Mouse (Mus musculus) testis, adult 2 months (tissue): ENCODE measurements around the gene Arhgap31. TPM values are rescaled to one million over a fixed set of nuclear protein-coding genes. Genes with fewer than 3 reads are reported as not detected.

Experiments used
- H3K27ac ChIP-seq: fragments of 200-500 bp; 2 replicates; pipeline ENCODE4 v1.5.1; 2012; ENCODE audit warnings: low read depth, low read length; ENCODE audit not compliant: control insufficient read depth, insufficient read depth
- H3K27me3 ChIP-seq: fragments of 200-500 bp; 2 replicates; pipeline ENCODE4 v1.6.1; 2012; ENCODE audit warnings: mild to moderate bottlenecking, low read length, moderate library complexity; ENCODE audit not compliant: control insufficient read depth, insufficient read depth
- H3K36me3 ChIP-seq: fragments of 200-500 bp; 2 replicates; pipeline ENCODE4 v1.6.1; 2012; ENCODE audit warnings: mild to moderate bottlenecking, low read length; ENCODE audit not compliant: control insufficient read depth, insufficient read depth
- H3K4me1 ChIP-seq: fragments of 200-500 bp; 2 replicates; pipeline ENCODE4 v1.6.1; 2012; ENCODE audit warnings: low read length; ENCODE audit not compliant: control insufficient read depth, insufficient read depth
- H3K4me3 ChIP-seq: fragments of 200-500 bp; 2 replicates; pipeline ENCODE4 v1.5.1; 2012; ENCODE audit warnings: low read depth, mild to moderate bottlenecking, low read length, moderate library complexity, mixed read lengths; ENCODE audit not compliant: control insufficient read depth
- CTCF ChIP-seq: fragments of 200-500 bp; IDR thresholded peaks from 2 replicates; pipeline ENCODE4 v1.5.1; 2012; ENCODE audit warnings: low read depth, mild to moderate bottlenecking, inconsistent platforms, low read length, moderate library complexity; ENCODE audit not compliant: control insufficient read depth, insufficient read depth, insufficient replicate concordance
- POLR2A ChIP-seq: fragments of 200-500 bp; IDR thresholded peaks from 2 replicates; pipeline ENCODE4 v1.6.1; 2012; ENCODE audit warnings: low read depth, mild to moderate bottlenecking, inconsistent platforms, low read length, moderate library complexity; ENCODE audit not compliant: control insufficient read depth
- polyA plus RNA-seq: library from polyadenylated mRNA; depleted of rRNA; stranded (reverse); fragments of >200 nt; gene quantifications from 2 replicates; pipeline ENCODE4 v1.2.3, GENCODE M21; 2012

Arhgap31 gene
- polyA plus RNA-seq, 1 experiment, result 2.6 TPM

- H3K27ac ChIP-seq, result peak overlapping the region; percentile 54
- H3K4me1 ChIP-seq, result peaks cover 5% of the 10 kb centered on the region
- no peaks in the 10 kb centered on the region for H3K27me3 ChIP-seq
- H3K36me3 ChIP-seq, result no peaks in the 10 kb centered on the region
- no peak for TF ChIP-seq CTCF
- no peak for TF ChIP-seq POLR2A
- no peak overlapping the region for H3K4me3 ChIP-seq
Observed at GRCm38 (mm10) chr16:38625411-38625810, 87.7 kb downstream of the Arhgap31 start.

- H3K27ac ChIP-seq, result no peak overlapping the region
Observed at GRCm38 (mm10) chr16:38624303-38624702, 88.8 kb downstream of the Arhgap31 start.

GRCm38 (mm10) chr16:38622283-38622682 is 90.8 kb downstream of the Arhgap31 start:
- H3K36me3 ChIP-seq, result no peaks in the 10 kb centered on the region
- TF ChIP-seq CTCF (no peak), POLR2A (no peak)
- H3K4me1 ChIP-seq, result peaks cover 7% of the 10 kb centered on the region
- no peaks in the 10 kb centered on the region for H3K27me3 ChIP-seq
- no peak overlapping the region for H3K27ac ChIP-seq
- H3K4me3 ChIP-seq, result no peak overlapping the region

More at GRCm38 (mm10) chr16:38624303-38624702, 88.8 kb downstream of the Arhgap31 start:
- Histone ChIP-seq H3K36me3 (no peaks in the 10 kb centered on the region), H3K4me1 (peaks cover 7% of the 10 kb centered on the region), H3K27me3 (no peaks in the 10 kb centered on the region), H3K4me3 (no peak overlapping the region)
- no peak for TF ChIP-seq POLR2A

- H3K27ac ChIP-seq, result peak overlapping the region; percentile 41
Observed at GRCm38 (mm10) chr16:38620696-38621450, 92.2 kb downstream of the Arhgap31 start.

DNA sequence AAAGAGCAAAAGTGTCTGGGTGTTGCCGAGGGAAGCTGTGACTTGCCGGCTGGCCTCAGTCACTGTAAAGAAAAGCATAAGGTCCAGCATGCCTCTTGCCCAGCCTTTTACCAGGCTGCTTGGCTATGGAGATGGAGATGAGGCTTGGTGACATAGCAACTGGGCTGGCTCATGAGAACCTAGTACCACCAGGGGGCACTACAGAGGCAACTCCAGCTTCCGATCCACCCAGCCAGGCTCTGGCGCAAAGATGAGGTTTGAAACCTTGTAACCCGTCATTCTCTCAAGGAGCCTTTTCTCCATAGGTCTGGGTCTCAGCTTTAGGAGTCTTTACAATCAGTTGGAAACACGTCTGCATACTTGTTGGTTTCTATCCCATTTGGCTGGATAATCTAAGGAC is 94.0 kb downstream of the Arhgap31 start:
- Histone ChIP-seq H3K4me3 (no peak overlapping the region), H3K4me1 (peaks cover 11% of the 10 kb centered on the region)

More at GRCm38 (mm10) chr16:38620696-38621450, 92.2 kb downstream of the Arhgap31 start:
- no peaks in the 10 kb centered on the region for H3K36me3 ChIP-seq
- no peak overlapping the region for H3K4me3 ChIP-seq
- no peaks in the 10 kb centered on the region for H3K27me3 ChIP-seq
- H3K4me1 ChIP-seq, result peaks cover 7% of the 10 kb centered on the region
- no peak for TF ChIP-seq POLR2A
- no peak for TF ChIP-seq CTCF

DNA sequence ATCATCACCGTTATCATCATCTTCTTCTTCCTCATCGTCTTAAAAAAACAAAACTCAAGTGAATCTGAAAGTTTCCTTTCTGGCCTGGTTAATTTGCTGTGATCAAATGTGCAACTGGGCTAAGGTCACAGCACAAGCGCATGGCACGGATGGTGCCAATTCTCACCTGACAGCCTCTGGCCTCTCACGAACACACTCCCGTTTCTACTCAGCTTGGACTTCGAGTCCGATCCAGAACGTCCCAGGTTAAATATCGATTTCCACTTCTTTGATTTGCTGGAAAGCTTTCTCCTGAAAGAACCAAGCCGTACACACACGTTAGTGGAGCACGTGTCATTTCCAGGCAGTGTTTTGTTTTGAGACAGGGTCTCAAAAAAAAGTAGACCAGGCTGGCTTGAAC is 95.1 kb downstream of the Arhgap31 start:
- peaks cover 11% of the 10 kb centered on the region for H3K4me1 ChIP-seq
- no peak overlapping the region for H3K4me3 ChIP-seq
- H3K27me3 ChIP-seq, result no peaks in the 10 kb centered on the region
- H3K27ac ChIP-seq, result no peak overlapping the region
- no peaks in the 10 kb centered on the region for H3K36me3 ChIP-seq
- TF ChIP-seq POLR2A, result no peak

More for the DNA sequence above, 94.0 kb downstream of the Arhgap31 start:
- Histone ChIP-seq H3K27ac (no peak overlapping the region), H3K27me3 (no peaks in the 10 kb centered on the region), H3K36me3 (no peaks in the 10 kb centered on the region)
- TF ChIP-seq POLR2A (no peak), CTCF (peak; percentile 86; the same call in 1 of the 2 replicates)

- Histone ChIP-seq H3K27ac (no peak overlapping the region), H3K4me1 (peaks cover 4% of the 10 kb centered on the region), H3K36me3 (no peaks in the 10 kb centered on the region), H3K27me3 (no peaks in the 10 kb centered on the region), H3K4me3 (no peak overlapping the region)
- TF ChIP-seq POLR2A (no peak), CTCF (no peak)
Observed at GRCm38 (mm10) chr16:38613646-38614045, 99.4 kb downstream of the Arhgap31 start.

DNA sequence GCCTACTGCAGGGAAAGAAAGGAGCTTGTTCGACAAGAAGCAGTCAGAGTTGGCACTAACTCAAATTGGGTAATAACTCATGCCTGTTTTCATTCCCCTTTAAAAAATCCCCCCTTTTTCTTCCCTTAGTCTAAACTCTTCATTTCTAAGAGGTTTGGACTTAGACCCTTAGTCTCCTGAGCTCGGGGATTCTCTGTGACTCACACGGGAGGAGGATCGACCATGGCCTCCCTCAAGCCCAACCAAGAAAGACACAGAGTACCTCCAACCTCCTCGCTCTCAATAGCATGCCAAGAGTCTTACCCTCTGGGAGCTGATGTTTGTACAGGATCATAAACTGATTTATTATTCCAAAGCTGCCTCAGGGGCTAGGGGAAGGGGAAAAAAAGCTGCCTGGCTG is 100.4 kb downstream of the Arhgap31 start:
- H3K4me1 ChIP-seq, result peaks cover 4% of the 10 kb centered on the region
- H3K27ac ChIP-seq, result no peak overlapping the region
- TF ChIP-seq POLR2A (no peak), CTCF (no peak)
- no peak overlapping the region for H3K4me3 ChIP-seq
- H3K27me3 ChIP-seq, result no peaks in the 10 kb centered on the region
- no peaks in the 10 kb centered on the region for H3K36me3 ChIP-seq
